Mouse (Mus musculus) heart, adult 10 weeks (tissue): ENCODE measurements around the gene Chrnb1. TPM values are rescaled to one million over a fixed set of nuclear protein-coding genes. Genes with fewer than 3 reads are reported as not detected.

Experiments used
- polyA plus RNA-seq: library from polyadenylated mRNA; stranded (reverse); fragments of 350-450 nt; fragmentation: Illumina TruSeq; extraction: RNeasy Lipid Tissue Mini Kit (QIAGEN cat#74804); gene quantifications from one replicate; pipeline ENCODE4 v1.2.3, GENCODE M21; 2014; ENCODE audit warnings: low read depth, low replicate concordance

The Chrnb1 gene
- polyA plus RNA-seq: 7.0 TPM

GRCm38 (mm10) chr11:69795168-69795982, at the start of gene Chrnb1:
Gene Chrnb1 (minus strand): TSS chr11:69795943.

GRCm38 (mm10) chr11:69837952-69838713, 42.4 kb upstream of the Chrnb1 start, which contains the start of gene Tmem256:
Gene Tmem256 (plus strand): TSS chr11:69838514.

GRCm38 (mm10) chr11:69837604-69837951, 41.8 kb upstream of the Chrnb1 start, which contains the start of gene Nlgn2:
Gene Nlgn2 (minus strand): TSS chr11:69837784.

DNA sequence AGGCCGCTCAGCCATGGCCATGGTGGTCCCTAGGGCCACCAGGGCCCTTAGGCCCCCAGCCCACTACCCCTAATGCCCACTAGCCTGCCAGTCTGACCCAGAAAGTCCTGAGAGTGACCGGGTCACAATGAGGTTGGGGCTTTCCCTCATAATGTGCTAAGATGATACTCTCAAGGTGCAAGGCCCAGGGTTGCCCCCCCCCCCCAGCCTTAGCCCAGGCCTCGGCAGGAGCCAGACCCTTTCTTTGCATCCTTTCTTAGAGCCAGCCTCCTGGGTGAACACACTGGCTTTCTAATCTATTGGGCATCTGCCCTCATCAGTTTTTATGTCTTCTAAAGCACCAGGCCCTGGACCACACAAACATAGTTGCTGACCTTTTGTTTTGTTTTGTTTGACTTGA, 26.3 kb upstream of the Chrnb1 start, which contains the start of gene Spem1:
TSS of gene Spem1 (minus strand) at position 101 of the 400 bp plus-strand sequence.

DNA sequence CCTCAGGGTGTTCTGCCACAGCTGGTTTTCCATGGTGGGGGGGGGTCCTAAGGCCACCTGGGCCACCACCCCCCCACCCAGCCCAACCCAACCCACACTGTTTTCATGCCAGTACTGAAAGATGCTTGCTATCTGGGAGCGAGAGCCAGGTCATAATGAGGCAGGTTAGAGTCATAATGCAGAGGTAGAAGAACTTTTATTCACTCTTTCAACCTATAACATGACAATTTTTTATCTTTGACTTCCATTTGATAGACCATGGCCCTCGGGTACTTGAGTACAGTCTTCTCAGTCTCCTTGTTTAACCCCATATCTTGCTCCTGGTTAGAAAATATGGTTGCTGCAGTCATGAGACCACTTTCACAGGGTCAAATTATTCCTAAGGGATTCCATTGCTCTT, 22.6 kb upstream of the Chrnb1 start, which contains the start of gene Spem2:
TSS of gene Spem2 (minus strand) at position 101 of the 400 bp plus-strand sequence.

DNA sequence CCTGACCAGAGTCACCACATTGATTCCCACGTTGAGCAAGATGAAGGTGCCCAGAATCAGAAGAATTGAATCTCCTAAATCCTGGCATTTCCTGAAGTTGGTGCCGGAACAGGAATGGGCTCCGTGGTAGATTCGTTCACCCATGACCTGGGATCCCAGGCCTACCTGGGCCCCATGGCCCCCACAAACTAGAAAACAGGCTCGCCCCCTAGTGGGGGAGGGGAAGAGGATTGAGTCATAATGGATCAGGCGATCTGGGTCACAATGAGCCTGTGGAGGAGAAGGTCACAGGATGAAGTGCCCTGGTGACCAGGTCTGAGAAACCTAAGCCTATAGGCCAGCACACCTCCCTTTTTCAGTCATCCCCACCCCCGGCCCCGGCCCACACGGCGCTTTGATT, 19.4 kb upstream of the Chrnb1 start, which contains the start of gene Gm39566:
TSS of gene Gm39566 (minus strand) at position 144 of the 400 bp plus-strand sequence.

DNA sequence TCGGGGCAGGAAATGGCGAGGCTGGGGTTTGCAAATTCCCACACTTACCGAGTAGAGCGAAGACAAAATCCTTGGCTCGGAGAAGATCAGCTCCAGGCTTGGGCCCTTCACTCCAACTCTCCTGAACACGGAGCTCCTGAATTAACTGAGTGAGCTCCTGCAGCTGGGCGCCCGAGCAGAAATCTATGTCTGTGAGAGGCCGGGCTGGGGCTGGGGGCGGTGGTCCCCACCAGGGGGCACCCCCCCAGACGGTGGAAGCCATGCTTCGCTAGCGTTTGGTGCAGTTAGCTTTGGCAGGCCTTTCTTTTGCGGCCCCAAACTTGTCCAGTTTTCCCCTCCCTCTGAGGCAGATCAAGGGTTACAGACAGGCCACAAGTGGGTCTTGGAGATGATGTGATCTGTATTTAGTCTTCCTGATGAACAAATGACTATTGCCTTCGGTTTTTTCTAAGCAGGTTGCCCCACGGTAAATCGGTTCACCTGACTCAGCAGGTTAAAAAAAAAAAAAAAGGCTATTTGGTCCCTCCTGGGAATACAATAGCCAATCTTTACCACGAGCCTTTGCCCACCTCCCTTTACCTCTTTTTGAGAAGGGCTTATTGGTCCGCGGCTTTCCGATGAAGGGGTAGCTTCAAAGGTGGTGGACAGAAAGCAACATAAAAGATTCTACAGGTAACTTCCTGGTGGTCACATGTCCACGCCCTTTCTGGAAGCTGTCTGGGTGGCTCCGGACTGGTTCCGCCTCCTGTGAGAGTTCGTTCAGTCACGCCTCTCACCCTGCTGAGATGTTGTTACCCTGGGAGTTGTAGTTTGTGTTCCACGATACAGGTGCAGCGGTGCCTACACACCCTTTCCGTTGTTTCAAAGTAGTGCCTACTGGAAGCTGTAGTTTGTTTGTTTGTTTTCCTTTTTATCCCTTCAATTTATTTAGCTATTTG, 9.5 kb upstream of the Chrnb1 start, which contains the start of gene Tmem102:
TSS of gene Tmem102 (minus strand) at position 653 of the 938 bp plus-strand sequence.

DNA sequence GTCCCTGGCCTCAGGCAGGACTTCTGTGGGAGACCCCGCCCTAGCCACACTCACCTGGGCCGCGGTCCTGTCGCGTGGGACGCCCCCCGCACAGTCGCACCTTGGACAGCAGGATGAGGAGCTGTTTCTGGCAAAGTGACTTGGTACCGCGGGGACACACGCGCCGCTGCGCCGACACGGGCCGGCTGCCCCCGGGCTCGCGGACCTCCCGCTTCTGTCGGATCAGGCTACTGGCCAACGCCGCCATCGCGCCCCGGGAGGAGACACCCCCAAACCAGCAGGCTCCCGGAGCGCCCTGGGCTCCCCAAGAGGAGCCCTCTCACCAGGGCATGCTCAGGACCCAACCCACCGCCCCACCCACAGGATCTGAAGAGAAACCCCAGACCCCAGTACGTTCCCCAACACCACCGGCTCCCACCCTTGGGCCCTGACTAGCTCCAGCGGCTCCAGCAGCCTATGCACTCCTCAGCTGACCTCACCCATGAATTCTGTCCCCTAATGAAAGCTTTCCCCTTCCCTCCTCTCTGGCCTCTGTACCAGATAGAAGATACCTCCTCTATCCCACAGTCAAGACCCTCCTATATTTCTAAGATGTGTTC, 5.7 kb upstream of the Chrnb1 start, which contains the start of gene Fgf11:
TSS of gene Fgf11 (minus strand) at position 479 of the 599 bp plus-strand sequence.

GRCm38 (mm10) chr11:69765221-69766125, 30.3 kb downstream of the Chrnb1 start, which contains the start of gene Zbtb4:
Gene Zbtb4 (plus strand): TSS chr11:69765912.

DNA sequence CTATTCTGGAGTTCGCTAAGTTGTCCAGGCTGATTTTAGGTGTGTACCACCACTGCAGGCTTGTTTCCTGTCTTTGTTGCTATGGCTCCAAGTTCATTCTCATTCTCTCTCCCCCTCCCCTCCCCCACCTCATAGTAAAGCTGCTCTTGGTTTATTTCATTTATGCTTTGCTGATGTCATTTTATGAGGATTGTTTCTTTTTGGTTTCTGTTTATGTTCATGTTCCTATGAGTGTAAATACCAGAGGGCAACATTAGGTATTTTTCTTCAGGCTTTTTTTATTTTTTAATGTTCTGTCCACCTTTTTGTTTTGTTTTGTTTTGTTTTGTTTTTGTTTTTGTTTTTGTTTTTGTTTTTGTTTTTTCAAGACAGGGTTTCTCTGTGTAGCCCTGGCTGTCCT, 33.9 kb downstream of the Chrnb1 start, which contains the start of gene Slc35g3:
TSS of gene Slc35g3 (minus strand) at position 101 of the 400 bp plus-strand sequence.

DNA sequence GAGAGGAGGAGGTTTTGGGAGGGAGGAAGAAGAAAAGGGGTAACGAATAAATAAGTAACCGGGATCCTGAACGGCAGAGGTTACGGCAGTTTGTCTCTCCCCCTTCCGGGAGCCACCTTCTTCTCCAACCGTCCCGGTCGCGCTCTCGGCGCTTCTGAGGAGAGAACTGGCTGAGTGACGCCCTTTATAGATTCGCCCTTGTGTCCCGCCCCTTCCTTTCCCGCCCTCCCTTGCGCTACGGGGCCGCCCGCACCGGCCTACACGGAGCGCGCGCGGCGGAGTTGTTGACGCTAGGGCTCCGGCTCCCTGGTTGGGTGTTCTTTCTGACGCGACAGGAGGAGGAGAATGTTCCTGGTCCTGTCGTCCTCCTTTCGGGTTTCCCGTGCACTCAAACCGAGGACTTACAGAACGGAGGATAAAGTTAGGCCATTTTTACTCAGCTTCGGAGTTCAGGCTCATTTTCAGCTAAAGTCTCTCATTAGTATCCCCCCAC, 37.2 kb downstream of the Chrnb1 start, which contains the start of gene Polr2a:
TSS of gene Polr2a (minus strand) at position 160 of the 493 bp plus-strand sequence.

Other genes with a start within 250 kb of the Chrnb1 start
- 0.13 TPM for gene Dnah2, start 246.8 kb downstream of the Chrnb1 start, polyA plus RNA-seq
- gene Efnb3, start 235.7 kb downstream of the Chrnb1 start, polyA plus RNA-seq: 54.0 TPM
- gene Wrap53, start 215.7 kb downstream of the Chrnb1 start, polyA plus RNA-seq: 7.1 TPM
- gene Trp53, start 215.6 kb downstream of the Chrnb1 start, polyA plus RNA-seq: 15.7 TPM
- gene Atp1b2, start 190.0 kb downstream of the Chrnb1 start, polyA plus RNA-seq: 18.5 TPM
- gene Shbg, start 178.0 kb downstream of the Chrnb1 start, polyA plus RNA-seq: not detected
- 7.8 TPM for gene Sat2, start 173.9 kb downstream of the Chrnb1 start, polyA plus RNA-seq
- gene Fxr2, start 163.0 kb downstream of the Chrnb1 start, polyA plus RNA-seq: 102 TPM
- gene Sox15, start 140.6 kb downstream of the Chrnb1 start, polyA plus RNA-seq: not detected
- gene Mpdu1, start 133.3 kb downstream of the Chrnb1 start, polyA plus RNA-seq: 26.2 TPM
- gene Cd68, start 129.8 kb downstream of the Chrnb1 start, polyA plus RNA-seq: 10.7 TPM
- 274 TPM for gene Eif4a1, start 123.5 kb downstream of the Chrnb1 start, polyA plus RNA-seq
- gene Senp3, start 113.9 kb downstream of the Chrnb1 start, polyA plus RNA-seq: 55.9 TPM
- 3.4 TPM for gene Tnfsf13, start 110.2 kb downstream of the Chrnb1 start, polyA plus RNA-seq
- 19.9 TPM for gene Tnfsf12, start 100.1 kb downstream of the Chrnb1 start, polyA plus RNA-seq
- gene Tnfsfm13, start 99.8 kb downstream of the Chrnb1 start, polyA plus RNA-seq: 10.4 TPM
- gene Polr2a, start 37.3 kb downstream of the Chrnb1 start, polyA plus RNA-seq: 20.8 TPM
- not detected for gene Slc35g3, start 34.0 kb downstream of the Chrnb1 start, polyA plus RNA-seq
- gene Zbtb4, start 30.0 kb downstream of the Chrnb1 start, polyA plus RNA-seq: 24.0 TPM
- 3.8 TPM for gene Fgf11, start 5.9 kb upstream of the Chrnb1 start, polyA plus RNA-seq
- not detected for gene Tmem102, start 9.7 kb upstream of the Chrnb1 start, polyA plus RNA-seq
- gene Gm39566, start 19.4 kb upstream of the Chrnb1 start, polyA plus RNA-seq: not detected
- gene Spem2, start 22.5 kb upstream of the Chrnb1 start, polyA plus RNA-seq: not detected
- not detected for gene Spem1, start 26.2 kb upstream of the Chrnb1 start, polyA plus RNA-seq
- gene Nlgn2, start 41.8 kb upstream of the Chrnb1 start, polyA plus RNA-seq: 5.0 TPM
- gene Tmem256, start 42.6 kb upstream of the Chrnb1 start, polyA plus RNA-seq: 282 TPM
- 23.8 TPM for gene Plscr3, start 50.4 kb upstream of the Chrnb1 start, polyA plus RNA-seq
- not detected for gene Tnk1, start 62.8 kb upstream of the Chrnb1 start, polyA plus RNA-seq
- not detected for gene Tmem95, start 82.1 kb upstream of the Chrnb1 start, polyA plus RNA-seq
- 4.2 TPM for gene Kctd11, start 85.5 kb upstream of the Chrnb1 start, polyA plus RNA-seq
- gene Acap1, start 99.6 kb upstream of the Chrnb1 start, polyA plus RNA-seq: 0.81 TPM
- 2.9 TPM for gene 2810408A11Rik, start 105.0 kb upstream of the Chrnb1 start, polyA plus RNA-seq
- 37.7 TPM for gene Neurl4, start 105.1 kb upstream of the Chrnb1 start, polyA plus RNA-seq
- 44.4 TPM for gene Gps2, start 117.9 kb upstream of the Chrnb1 start, polyA plus RNA-seq
- 482 TPM for gene Eif5a, start 126.0 kb upstream of the Chrnb1 start, polyA plus RNA-seq
- gene Ybx2, start 139.9 kb upstream of the Chrnb1 start, polyA plus RNA-seq: 32.3 TPM
- gene Slc2a4, start 152.2 kb upstream of the Chrnb1 start, polyA plus RNA-seq: 385 TPM
- gene Cldn7, start 168.8 kb upstream of the Chrnb1 start, polyA plus RNA-seq: 0.58 TPM
- 146 TPM for gene Ctdnep1, start 185.2 kb upstream of the Chrnb1 start, polyA plus RNA-seq
- gene Elp5, start 186.6 kb upstream of the Chrnb1 start, polyA plus RNA-seq: 52.8 TPM
- 418 TPM for gene Gabarap, start 195.2 kb upstream of the Chrnb1 start, polyA plus RNA-seq
- 25.3 TPM for gene Phf23, start 199.8 kb upstream of the Chrnb1 start, polyA plus RNA-seq
- gene Dvl2, start 204.7 kb upstream of the Chrnb1 start, polyA plus RNA-seq: 5.6 TPM
- gene Acadvl, start 219.5 kb upstream of the Chrnb1 start, polyA plus RNA-seq: 1,086 TPM
- gene Dlg4, start 221.0 kb upstream of the Chrnb1 start, polyA plus RNA-seq: 3.2 TPM